Mouse (Mus musculus): ENCODE results near the gene Slc44a2. TPM values are rescaled to one million over a fixed set of nuclear protein-coding genes. Genes with fewer than 3 reads are reported as not detected.

Slc44a2 gene
- polyA plus RNA-seq, 1 experiment from 2014 or later = 58.6 TPM

GRCm38 (mm10) chr9:21402764-21403253 lies 82.3 kb downstream of the Slc44a2 start:
- Histone ChIP-seq H3K4me1 (ENCODE audit: control insufficient read depth, insufficient read depth, low read length) (no peaks in the 10 kb centered on the region), H3K9ac (ENCODE audit: low read length) (no peak overlapping the region), H3K4me2 (no peak overlapping the region), H3K4me3 (ENCODE audit: low read depth, low read length) (no peak overlapping the region), H3K27ac (ENCODE audit: low read depth, low read length) (no peak overlapping the region), H3K27me3 (ENCODE audit: control insufficient read depth, insufficient read depth, low read length) (no peaks in the 10 kb centered on the region), H3K9me3 (ENCODE audit: control insufficient read depth, low read length) (no peaks in the 10 kb centered on the region), H3K36me3 (ENCODE audit: control insufficient read depth, insufficient read depth, low read length) (peaks cover 55% of the 10 kb centered on the region)
- DNase-seq (ENCODE audit: low spot score, missing footprints) (no peak), ATAC-seq (ENCODE audit: low FRiP score) (no peak)
- 91% methylated on average over 11 of the region's 11 CpGs for WGBS

- H3K4me2 ChIP-seq = no peak overlapping the region
- 95% methylated on average over 5 of the region's 5 CpGs for WGBS
- no peak overlapping the region for H3K4me3 ChIP-seq (ENCODE audit: low read depth, low read length)
- peaks cover 52% of the 10 kb centered on the region for H3K36me3 ChIP-seq (ENCODE audit: control insufficient read depth, insufficient read depth, low read length)
- no peak overlapping the region for H3K9ac ChIP-seq (ENCODE audit: low read length)
- no peaks in the 10 kb centered on the region for H3K27me3 ChIP-seq (ENCODE audit: control insufficient read depth, insufficient read depth, low read length)
- DNase-seq (ENCODE audit: low spot score, missing footprints) (no peak), ATAC-seq (ENCODE audit: low FRiP score) (no peak)
- H3K27ac ChIP-seq (ENCODE audit: low read depth, low read length) = no peak overlapping the region
- H3K4me1 ChIP-seq (ENCODE audit: control insufficient read depth, insufficient read depth, low read length) = no peaks in the 10 kb centered on the region
- H3K9me3 ChIP-seq (ENCODE audit: control insufficient read depth, low read length) = no peaks in the 10 kb centered on the region
These were observed 83.2 kb downstream of the Slc44a2 start for GRCm38 (mm10) chr9:21403745-21404144.

Other genes with a start within 250 kb of the Slc44a2 start
- 0.75 and 1.3 TPM in 2 replicates for gene Gm49373, start 247.6 kb upstream of the Slc44a2 start, polyA plus RNA-seq (2014; fragmentation: Nextera tagmentation; extraction: Ambion mirVana)
- gene Fdx1l, start 247.1 kb upstream of the Slc44a2 start, polyA plus RNA-seq (2014; fragmentation: Nextera tagmentation; extraction: Ambion mirVana) = 46.3 and 50.4 TPM in 2 replicates
- 2.0 and 2.1 TPM in 2 replicates for gene Gm38431, start 228.7 kb upstream of the Slc44a2 start, polyA plus RNA-seq (2014; fragmentation: Nextera tagmentation; extraction: Ambion mirVana)
- gene Raver1, start 228.7 kb upstream of the Slc44a2 start, polyA plus RNA-seq (2014; fragmentation: Nextera tagmentation; extraction: Ambion mirVana) = 66.0 and 76.1 TPM in 2 replicates
- 6.1 and 7.1 TPM in 2 replicates for gene Tyk2, start 189.5 kb upstream of the Slc44a2 start, polyA plus RNA-seq (2014; fragmentation: Nextera tagmentation; extraction: Ambion mirVana)
- 297 and 318 TPM in 2 replicates for gene Cdc37, start 170.7 kb upstream of the Slc44a2 start, polyA plus RNA-seq (2014; fragmentation: Nextera tagmentation; extraction: Ambion mirVana)
- gene Pde4a, start 155.0 kb upstream of the Slc44a2 start, polyA plus RNA-seq (2014; fragmentation: Nextera tagmentation; extraction: Ambion mirVana) = 5.0 and 6.5 TPM in 2 replicates
- 20.0 and 26.3 TPM in 2 replicates for gene Keap1, start 81.3 kb upstream of the Slc44a2 start, polyA plus RNA-seq (2014; fragmentation: Nextera tagmentation; extraction: Ambion mirVana)
- gene S1pr5, start 72.3 kb upstream of the Slc44a2 start, polyA plus RNA-seq (2014; fragmentation: Nextera tagmentation; extraction: Ambion mirVana) = 0.19 and 0.21 TPM in 2 replicates
- gene Atg4d, start 55.4 kb upstream of the Slc44a2 start, polyA plus RNA-seq (2014; fragmentation: Nextera tagmentation; extraction: Ambion mirVana) = 37.2 and 45.8 TPM in 2 replicates
- gene Kri1, start 32.7 kb upstream of the Slc44a2 start, polyA plus RNA-seq (2014; fragmentation: Nextera tagmentation; extraction: Ambion mirVana) = 13.2 and 16.3 TPM in 2 replicates
- gene Cdkn2d, start 29.3 kb upstream of the Slc44a2 start, polyA plus RNA-seq (2014; fragmentation: Nextera tagmentation; extraction: Ambion mirVana) = 70.6 and 71.9 TPM in 2 replicates
- 0.36 and 0.68 TPM in 2 replicates for gene Ap1m2, start 8.4 kb upstream of the Slc44a2 start, polyA plus RNA-seq (2014; fragmentation: Nextera tagmentation; extraction: Ambion mirVana)
- 263 and 266 TPM in 2 replicates for gene Ilf3, start 47.2 kb downstream of the Slc44a2 start, polyA plus RNA-seq (2014; fragmentation: Nextera tagmentation; extraction: Ambion mirVana)
- gene Qtrt1, start 91.1 kb downstream of the Slc44a2 start, polyA plus RNA-seq (2014; fragmentation: Nextera tagmentation; extraction: Ambion mirVana) = 46.2 and 46.8 TPM in 2 replicates
- gene Dnm2, start 104.2 kb downstream of the Slc44a2 start, polyA plus RNA-seq (2014; fragmentation: Nextera tagmentation; extraction: Ambion mirVana) = 55.0 and 60.6 TPM in 2 replicates
- 64.5 and 68.0 TPM in 2 replicates for gene Tmed1, start 189.6 kb downstream of the Slc44a2 start, polyA plus RNA-seq (2014; fragmentation: Nextera tagmentation; extraction: Ambion mirVana)
- gene AB124611, start 205.5 kb downstream of the Slc44a2 start, polyA plus RNA-seq (2014; fragmentation: Nextera tagmentation; extraction: Ambion mirVana) = 2.9 and 3.2 TPM in 2 replicates
- 53.4 and 63.1 TPM in 2 replicates for gene Carm1, start 226.2 kb downstream of the Slc44a2 start, polyA plus RNA-seq (2014; fragmentation: Nextera tagmentation; extraction: Ambion mirVana)